Mouse (Mus musculus): ENCODE results near the gene Acmsd. TPM values are rescaled to one million over a fixed set of nuclear protein-coding genes. Genes with fewer than 3 reads are reported as not detected.
A peak's percentile ranks its signal among the peaks of the same experiment; 100 is the strongest.

Gene Acmsd
- total and polyA plus RNA-seq, 2 experiments from 2014 or later, result not detected

- Histone ChIP-seq H3K27ac (no peak overlapping the region), H3K36me3 (ENCODE audit: insufficient read depth, low read length) (no peaks in the 10 kb centered on the region), H3K27me3 (ENCODE audit: insufficient read depth, low read length) (no peaks in the 10 kb centered on the region), H3K4me3 (ENCODE audit: low read length) (no peak overlapping the region), H3K9me3 (ENCODE audit: low read length) (no peaks in the 10 kb centered on the region), H3K9ac (replicated peaks; ENCODE audit: low read length) (no peak overlapping the region), H3K4me2 (ENCODE audit: low read depth, low read length) (no peak overlapping the region), H3K4me1 (ENCODE audit: insufficient read depth, low read length) (no peaks in the 10 kb centered on the region)
- WGBS, result 43% methylated on average over 2 of the region's 2 CpGs
- ATAC-seq (no peak), DNase-seq (ENCODE audit: low spot score) (no peak)
- no peak for TF ChIP-seq CTCF (IDR thresholded peaks at IDR 0.05; ENCODE audit: low read depth)
Measured at GRCm38 (mm10) chr1:127723596-127723995, 5.6 kb upstream of the Acmsd start.

- H3K4me2 ChIP-seq (ENCODE audit: low read depth, low read length), result no peak overlapping the region
- no peaks in the 10 kb centered on the region for H3K9me3 ChIP-seq (ENCODE audit: low read length)
- no peak overlapping the region for H3K9ac ChIP-seq (replicated peaks; ENCODE audit: low read length)
- no peak for ATAC-seq
- no peak overlapping the region for H3K27ac ChIP-seq
- WGBS, result 60% methylated on average over 3 of the region's 3 CpGs
- no peak overlapping the region for H3K4me3 ChIP-seq (ENCODE audit: low read length)
- no peaks in the 10 kb centered on the region for H3K36me3 ChIP-seq (ENCODE audit: insufficient read depth, low read length)
- no peaks in the 10 kb centered on the region for H3K27me3 ChIP-seq (ENCODE audit: insufficient read depth, low read length)
- no peak for TF ChIP-seq CTCF (IDR thresholded peaks at IDR 0.05; ENCODE audit: low read depth)
- DNase-seq (ENCODE audit: low spot score), result no peak
- no peaks in the 10 kb centered on the region for H3K4me1 ChIP-seq (ENCODE audit: insufficient read depth, low read length)
Measured at GRCm38 (mm10) chr1:127731086-127731485, 1.9 kb downstream of the Acmsd start.

- Histone ChIP-seq H3K4me2 (ENCODE audit: low read depth, low read length) (no peak overlapping the region), H3K27ac (no peak overlapping the region), H3K4me1 (ENCODE audit: insufficient read depth, low read length) (no peaks in the 10 kb centered on the region), H3K9me3 (ENCODE audit: low read length) (no peaks in the 10 kb centered on the region), H3K9ac (replicated peaks; ENCODE audit: low read length) (no peak overlapping the region), H3K27me3 (ENCODE audit: insufficient read depth, low read length) (no peaks in the 10 kb centered on the region), H3K4me3 (ENCODE audit: low read length) (no peak overlapping the region), H3K36me3 (ENCODE audit: insufficient read depth, low read length) (no peaks in the 10 kb centered on the region)
- ATAC-seq (no peak), DNase-seq (ENCODE audit: low spot score) (no peak)
- 91% methylated on average over 3 of the region's 3 CpGs for WGBS
- no peak for TF ChIP-seq CTCF (IDR thresholded peaks at IDR 0.05; ENCODE audit: low read depth)
Measured at GRCm38 (mm10) chr1:127732435-127732834, 3.2 kb downstream of the Acmsd start.

GRCm38 (mm10) chr1:127732841-127733240 lies 3.6 kb downstream of the Acmsd start:
- Histone ChIP-seq H3K9me3 (ENCODE audit: low read length) (no peaks in the 10 kb centered on the region), H3K4me1 (ENCODE audit: insufficient read depth, low read length) (no peaks in the 10 kb centered on the region), H3K4me3 (ENCODE audit: low read length) (no peak overlapping the region), H3K27me3 (ENCODE audit: insufficient read depth, low read length) (no peaks in the 10 kb centered on the region), H3K36me3 (ENCODE audit: insufficient read depth, low read length) (no peaks in the 10 kb centered on the region), H3K4me2 (ENCODE audit: low read depth, low read length) (no peak overlapping the region), H3K27ac (no peak overlapping the region), H3K9ac (replicated peaks; ENCODE audit: low read length) (no peak overlapping the region)
- WGBS, result 76% methylated on average over 3 of the region's 3 CpGs
- ATAC-seq, result no peak
- no peak for DNase-seq (ENCODE audit: low spot score)
- no peak for TF ChIP-seq CTCF (IDR thresholded peaks at IDR 0.05; ENCODE audit: low read depth)

- no peak for DNase-seq (ENCODE audit: low spot score)
Measured at GRCm38 (mm10) chr1:127735356-127735755, 6.1 kb downstream of the Acmsd start.

GRCm38 (mm10) chr1:127750401-127751102 lies 21.3 kb downstream of the Acmsd start:
- Histone ChIP-seq H3K9me3 (ENCODE audit: low read length) (no peaks in the 10 kb centered on the region), H3K27me3 (ENCODE audit: insufficient read depth, low read length) (no peaks in the 10 kb centered on the region), H3K36me3 (ENCODE audit: insufficient read depth, low read length) (no peaks in the 10 kb centered on the region), H3K4me1 (ENCODE audit: insufficient read depth, low read length) (peaks cover 4% of the 10 kb centered on the region; the same call in 1 of the 2 replicates), H3K9ac (replicated peaks; ENCODE audit: low read length) (no peak overlapping the region), H3K4me3 (ENCODE audit: low read length) (no peak overlapping the region), H3K4me2 (ENCODE audit: low read depth, low read length) (no peak overlapping the region), H3K27ac (no peak overlapping the region)
- ATAC-seq (no peak), DNase-seq (ENCODE audit: low spot score) (peak; percentile 15)
- TF ChIP-seq CTCF (IDR thresholded peaks at IDR 0.05; ENCODE audit: low read depth), result no peak
- WGBS, result 46% methylated on average over 11 of the region's 11 CpGs

More at GRCm38 (mm10) chr1:127735356-127735755, 6.1 kb downstream of the Acmsd start:
- H3K27me3 ChIP-seq (ENCODE audit: insufficient read depth, low read length), result no peaks in the 10 kb centered on the region
- H3K4me1 ChIP-seq (ENCODE audit: insufficient read depth, low read length), result no peaks in the 10 kb centered on the region
- H3K4me3 ChIP-seq (ENCODE audit: low read length), result no peak overlapping the region
- H3K9ac ChIP-seq (replicated peaks; ENCODE audit: low read length), result no peak overlapping the region
- 73% methylated on average over 3 of the region's 3 CpGs for WGBS
- no peak for ATAC-seq
- no peak overlapping the region for H3K4me2 ChIP-seq (ENCODE audit: low read depth, low read length)
- no peaks in the 10 kb centered on the region for H3K9me3 ChIP-seq (ENCODE audit: low read length)
- TF ChIP-seq CTCF (IDR thresholded peaks at IDR 0.05; ENCODE audit: low read depth), result no peak
- H3K36me3 ChIP-seq (ENCODE audit: insufficient read depth, low read length), result no peaks in the 10 kb centered on the region
- no peak overlapping the region for H3K27ac ChIP-seq

- DNase-seq (ENCODE audit: low spot score) (no peak), ATAC-seq (no peak)
- Histone ChIP-seq H3K27ac (no peak overlapping the region), H3K4me3 (ENCODE audit: low read length) (no peak overlapping the region), H3K27me3 (ENCODE audit: insufficient read depth, low read length) (no peaks in the 10 kb centered on the region), H3K4me2 (ENCODE audit: low read depth, low read length) (no peak overlapping the region), H3K9ac (replicated peaks; ENCODE audit: low read length) (no peak overlapping the region), H3K9me3 (ENCODE audit: low read length) (no peaks in the 10 kb centered on the region), H3K4me1 (ENCODE audit: insufficient read depth, low read length) (no peaks in the 10 kb centered on the region), H3K36me3 (ENCODE audit: insufficient read depth, low read length) (no peaks in the 10 kb centered on the region)
- WGBS, result 78% methylated on average over 4 of the region's 4 CpGs
- TF ChIP-seq CTCF (IDR thresholded peaks at IDR 0.05; ENCODE audit: low read depth), result no peak
Measured at GRCm38 (mm10) chr1:127755806-127756205, 26.6 kb downstream of the Acmsd start.

Data from hindbrain, postnatal 0 days (tissue).